Mouse (Mus musculus) right cerebral cortex, postnatal 4 days (tissue): ENCODE measurements around the gene Rcan3.

ENCODE experiments used
- DNase-seq: peaks from one replicate; pipeline ENCODE4 v3.0.0-alpha.2; 2022

The Rcan3 gene

DNA sequence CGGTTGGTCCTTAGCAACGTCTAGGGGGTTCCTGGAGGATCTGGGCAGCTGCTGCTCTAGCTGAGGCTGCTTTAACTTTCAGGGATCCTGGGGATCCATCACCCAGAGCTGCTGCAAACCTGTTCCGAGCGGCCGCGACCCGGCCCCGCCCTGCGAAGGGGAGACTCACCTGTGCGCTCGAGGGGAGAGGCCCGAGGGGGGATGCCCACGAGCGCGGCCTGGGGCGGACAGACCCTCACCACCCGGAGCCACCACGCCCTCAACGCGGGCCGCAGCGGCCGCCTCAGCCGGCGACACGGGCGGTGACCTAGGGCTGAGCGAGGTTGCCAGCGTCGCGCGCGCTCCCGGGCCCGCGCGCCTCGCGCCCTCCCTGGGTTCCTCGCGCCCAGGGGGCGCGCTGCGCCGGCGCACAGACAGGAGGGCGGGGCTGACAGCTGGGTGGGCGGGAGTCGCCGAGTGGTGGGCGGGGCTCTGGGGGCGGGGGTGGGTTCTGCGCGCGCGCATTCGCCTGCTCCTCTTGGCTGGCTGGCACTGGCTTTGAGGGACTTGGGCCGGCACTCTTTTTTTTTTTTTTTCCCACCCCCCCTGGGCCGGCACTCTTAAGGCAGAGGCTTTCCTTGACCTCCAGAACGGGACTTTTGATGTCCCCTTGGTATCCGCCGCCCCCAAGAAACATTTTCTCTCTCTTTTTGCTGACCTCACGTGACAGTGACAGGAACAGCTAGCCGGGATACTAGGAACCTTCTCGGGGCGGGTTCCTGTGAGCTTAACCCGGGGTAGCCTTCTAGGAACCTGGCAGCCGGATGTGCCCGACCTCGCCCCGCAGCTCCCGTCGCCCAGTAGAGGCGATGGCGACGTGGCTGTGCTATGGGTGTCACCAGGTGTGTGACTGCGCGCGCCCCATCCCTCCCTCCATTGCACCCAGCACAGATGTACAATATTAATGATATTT is at the start of gene Rcan3:
Rcan3 (minus strand) TSS at position 411 of the 952 bp plus-strand sequence.
- peak; percentile 83 for DNase-seq

DNA sequence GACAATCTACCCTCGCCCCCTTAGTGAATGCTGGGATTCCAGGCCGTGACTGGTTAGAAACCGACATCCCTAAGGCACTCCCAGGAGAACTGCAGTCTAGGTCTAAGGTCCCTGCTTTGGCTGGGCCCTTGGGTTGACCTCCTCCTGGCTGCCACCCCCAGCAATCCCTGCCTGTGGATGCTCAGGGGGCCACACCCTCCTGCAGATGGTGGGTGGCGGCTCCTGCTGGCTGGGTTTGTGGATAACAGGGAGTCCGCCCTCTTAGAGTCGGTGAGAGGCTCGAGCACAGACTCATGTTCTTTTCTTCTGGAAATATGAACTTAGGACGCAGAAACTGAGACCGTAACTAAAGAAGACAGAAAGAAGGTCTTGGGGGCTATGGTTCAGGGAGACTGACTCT is 46.7 kb upstream of the Rcan3 start:
- no peak for DNase-seq

DNA sequence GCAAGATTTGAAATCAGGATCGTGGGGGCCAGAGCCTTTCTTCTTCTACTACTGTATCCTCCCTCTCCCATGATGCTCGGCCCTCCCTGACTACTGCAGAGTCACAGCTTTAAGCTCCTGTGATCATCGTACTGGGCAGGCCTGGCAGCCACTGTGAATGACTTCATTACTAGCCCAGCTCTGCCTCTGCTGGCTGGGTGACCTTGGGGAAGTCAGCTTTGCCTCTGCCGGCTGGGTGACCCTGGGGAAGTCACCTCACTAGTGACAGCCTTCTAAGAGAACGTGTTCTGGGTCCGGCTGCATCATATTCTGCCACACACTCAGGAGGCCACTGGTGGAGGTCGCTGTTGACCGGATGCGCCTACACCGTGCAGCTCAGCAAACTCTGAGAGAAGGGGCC is 44.2 kb upstream of the Rcan3 start:
- DNase-seq, result no peak

DNA sequence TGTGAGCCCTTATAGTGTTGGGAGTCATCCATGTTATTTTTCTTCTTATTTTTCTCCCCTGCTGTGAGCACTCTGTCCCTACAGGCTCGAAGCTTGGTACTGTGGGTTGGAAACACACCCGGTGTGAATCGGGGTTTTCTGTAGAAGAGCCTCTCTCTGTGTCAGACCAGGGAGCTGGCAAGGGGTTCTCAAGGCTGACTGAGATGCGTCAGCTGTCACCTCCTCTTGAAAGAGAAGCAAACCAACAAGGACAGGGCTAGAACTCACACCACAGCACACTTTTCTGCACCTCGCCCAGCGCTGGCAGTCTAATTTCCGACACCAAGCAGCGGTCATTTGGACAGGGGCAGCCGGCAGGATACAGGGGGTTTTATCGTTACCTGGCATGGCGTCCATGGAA is 29.8 kb upstream of the Rcan3 start:
- no peak for DNase-seq

DNA sequence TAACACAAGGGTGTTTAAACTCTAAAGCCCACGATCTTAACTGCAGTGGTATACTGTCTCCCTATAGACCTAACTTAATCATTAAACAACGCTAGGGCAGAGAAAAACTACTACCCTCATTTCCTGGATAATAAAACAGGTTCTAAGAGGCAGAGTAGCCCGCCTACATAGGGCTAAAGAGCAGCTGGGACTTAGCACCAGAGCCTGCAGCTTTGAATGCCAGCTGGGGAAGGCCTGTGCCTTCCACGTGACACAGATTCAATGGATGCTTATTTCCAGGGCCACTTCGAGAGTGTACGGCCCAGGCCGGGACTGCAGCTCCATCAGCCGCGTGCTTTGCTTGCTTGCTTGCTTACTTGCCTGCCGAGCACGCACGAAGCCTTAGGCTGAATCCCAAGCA is 19.9 kb upstream of the Rcan3 start:
- DNase-seq, result no peak

DNA sequence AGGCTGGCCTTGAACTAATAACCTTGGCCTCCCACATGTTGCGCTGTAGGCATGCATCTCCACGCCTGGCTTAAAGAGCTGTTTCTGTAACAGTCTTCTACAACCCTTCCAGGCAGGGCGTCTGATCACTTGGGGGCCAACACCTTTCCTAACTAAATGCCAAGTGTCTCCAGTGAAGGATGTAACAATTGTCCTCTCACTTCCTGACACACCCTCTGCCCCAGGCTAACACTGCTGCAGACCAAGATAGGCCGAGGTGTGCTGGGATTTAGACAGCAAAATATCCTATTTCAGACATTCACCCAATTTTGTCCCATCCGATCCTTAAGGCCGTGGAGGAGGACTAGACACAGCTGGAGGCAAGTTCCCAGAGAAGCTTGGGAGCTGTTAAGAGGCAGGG is 19.5 kb upstream of the Rcan3 start:
- no peak for DNase-seq

DNA sequence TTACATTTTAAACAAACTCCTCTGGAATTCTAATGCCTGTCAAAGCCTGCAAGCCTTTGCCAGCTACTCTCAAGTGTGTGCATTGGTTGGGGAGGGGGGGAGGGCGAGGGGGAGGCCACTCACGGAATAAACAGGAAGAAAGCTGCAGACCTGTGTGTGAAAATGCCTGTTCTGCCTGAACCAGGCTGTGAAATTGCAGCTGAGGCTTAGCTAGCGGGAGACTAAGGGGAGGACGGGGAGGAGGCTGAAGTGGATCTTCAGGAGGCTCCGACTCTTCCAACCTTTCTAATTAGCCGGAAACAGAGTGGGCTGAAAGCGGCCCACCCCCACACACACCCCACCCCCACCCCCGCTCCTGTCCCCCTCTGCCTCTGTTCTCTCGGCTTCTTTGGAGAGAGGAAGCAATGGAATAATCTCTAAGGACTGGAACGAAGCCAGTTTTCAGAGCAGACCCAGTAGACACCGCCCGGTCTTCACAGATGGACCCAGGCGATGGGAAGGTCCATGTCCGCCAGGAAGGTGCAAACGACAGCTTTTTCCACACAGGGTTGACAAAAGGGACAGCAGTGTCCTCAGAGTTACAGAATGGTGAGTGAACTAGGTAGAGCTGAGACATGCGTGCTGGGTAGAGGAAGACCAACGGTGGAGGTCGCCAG is 17.8 kb upstream of the Rcan3 start:
- no peak for DNase-seq

DNA sequence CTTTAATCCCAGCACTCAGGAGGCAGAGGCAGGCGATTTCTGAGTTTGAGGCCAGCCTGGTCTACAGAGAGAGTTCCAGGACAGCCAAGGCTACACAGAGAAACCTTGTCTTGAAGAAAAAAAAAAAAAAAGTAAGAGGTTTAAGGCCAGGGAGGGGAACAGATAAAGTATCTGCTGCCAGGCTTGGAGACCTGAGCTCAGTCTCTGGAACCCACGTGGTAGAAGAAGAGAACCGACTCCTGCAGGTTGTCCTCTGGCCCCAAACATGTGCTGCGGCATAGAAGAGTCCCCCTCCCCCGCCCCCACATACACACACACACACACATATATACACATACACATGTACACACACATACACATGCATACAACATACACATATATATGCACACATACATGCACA is 8.8 kb upstream of the Rcan3 start:
- DNase-seq, result no peak

DNA sequence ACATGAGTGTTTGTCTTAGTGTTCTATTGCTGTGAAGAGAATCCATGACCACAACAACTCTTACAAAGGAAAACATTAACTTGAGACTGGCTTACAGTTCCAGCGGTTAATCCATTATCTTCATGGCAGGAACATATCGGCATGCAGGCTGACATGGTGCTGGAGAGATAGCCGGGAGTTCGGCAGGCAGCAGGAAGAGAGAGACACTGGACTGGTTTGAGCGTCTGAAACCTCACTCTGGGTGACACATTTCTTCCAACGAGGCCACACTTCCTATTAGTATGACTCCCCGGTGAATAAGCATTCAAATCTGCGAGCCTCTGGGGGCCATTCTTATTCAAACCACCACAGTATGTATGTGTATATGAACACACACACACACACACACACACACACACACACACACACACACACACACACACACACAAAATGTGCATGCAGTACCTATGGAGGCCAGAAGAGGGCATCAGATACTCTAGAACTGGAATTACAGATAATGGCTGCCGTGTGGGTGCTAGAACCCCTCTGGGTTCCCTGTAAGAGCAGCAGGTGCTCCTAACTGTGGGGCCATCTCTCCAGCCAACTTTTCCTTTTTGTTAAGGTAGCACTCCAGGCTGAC is 6.4 kb upstream of the Rcan3 start:
- DNase-seq, result no peak

DNA sequence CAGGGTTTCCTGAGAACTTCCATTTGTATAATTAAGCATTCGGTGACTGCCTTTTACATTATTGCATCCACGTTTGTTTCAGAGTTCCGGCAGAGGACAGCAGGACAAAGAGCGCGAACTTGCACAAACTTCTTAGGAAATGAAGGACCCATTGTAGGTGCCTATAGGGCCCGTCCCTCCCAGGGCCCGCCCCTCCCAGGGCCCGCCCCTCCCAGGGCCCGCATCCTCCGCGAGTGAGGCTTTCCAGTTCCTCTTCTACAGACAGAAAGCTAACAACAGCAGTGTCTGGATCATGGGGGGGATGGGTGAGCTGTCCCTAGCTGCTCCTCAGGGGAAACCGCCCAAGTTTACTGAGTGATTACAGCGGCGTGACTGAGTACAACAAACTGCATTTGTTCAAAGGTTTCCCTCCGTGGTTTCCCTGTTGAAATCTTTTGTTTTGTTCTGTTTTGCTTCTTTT is 5.6 kb upstream of the Rcan3 start:
- no peak for DNase-seq

DNA sequence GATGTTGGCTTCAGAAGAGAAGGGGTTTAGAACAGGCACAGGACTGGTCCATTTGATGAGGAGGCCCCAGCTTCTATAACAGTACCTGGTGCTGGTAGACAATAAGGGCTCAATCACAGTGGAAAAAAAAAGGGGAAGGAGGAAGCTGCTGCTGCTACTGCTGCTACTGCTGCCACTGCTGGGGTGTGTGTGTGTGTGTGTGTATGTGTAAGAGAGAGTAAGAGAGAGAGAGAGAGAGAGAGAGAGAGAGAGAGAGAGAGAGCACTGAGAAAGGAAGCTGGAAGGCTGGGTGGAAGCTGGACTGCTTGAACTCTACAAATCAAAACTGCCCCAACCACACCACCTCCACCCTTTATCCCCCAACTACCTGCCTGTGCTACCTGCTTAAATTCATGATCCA is 4.3 kb upstream of the Rcan3 start:
- DNase-seq, result no peak

DNA sequence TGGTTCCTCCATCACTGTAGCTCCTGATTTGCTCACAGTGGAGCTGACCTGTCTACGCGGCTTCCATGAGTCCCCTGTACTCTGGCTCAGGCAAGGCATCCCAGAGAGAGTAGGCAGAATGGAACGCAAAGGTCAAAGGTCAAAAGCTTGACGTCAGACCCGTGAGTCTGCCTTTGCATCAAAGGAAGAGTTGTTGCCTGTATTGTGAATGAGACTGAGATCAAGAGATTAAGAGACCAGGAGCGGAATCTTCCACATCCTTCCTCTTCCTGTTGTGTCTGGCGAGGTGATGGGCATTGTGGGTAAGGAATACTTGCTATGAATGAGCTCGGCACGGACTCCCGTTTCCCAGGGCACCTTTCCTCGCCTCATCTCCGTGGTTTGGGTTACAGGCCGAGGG is 2.6 kb upstream of the Rcan3 start:
- no peak for DNase-seq

DNA sequence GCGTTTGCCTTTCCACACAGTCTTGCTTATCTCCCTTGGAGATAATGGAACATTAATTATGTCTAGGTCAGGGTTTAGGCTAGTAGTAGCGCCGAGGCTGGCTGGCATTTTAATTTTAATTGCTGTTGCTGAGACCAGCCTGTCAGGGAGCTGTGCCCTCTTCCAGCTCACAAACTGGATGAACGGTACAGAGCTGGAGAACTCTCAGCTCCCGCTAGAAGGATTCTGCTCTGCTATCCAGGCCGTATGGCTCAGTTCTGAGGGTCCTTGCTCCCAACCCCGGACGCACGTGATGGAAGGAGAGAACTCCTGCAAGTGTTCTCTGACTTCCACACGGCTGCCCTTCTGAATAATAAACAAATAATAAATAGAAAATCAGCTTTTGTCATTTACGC is 739 bp upstream of the Rcan3 start:
- no peak for DNase-seq

DNA sequence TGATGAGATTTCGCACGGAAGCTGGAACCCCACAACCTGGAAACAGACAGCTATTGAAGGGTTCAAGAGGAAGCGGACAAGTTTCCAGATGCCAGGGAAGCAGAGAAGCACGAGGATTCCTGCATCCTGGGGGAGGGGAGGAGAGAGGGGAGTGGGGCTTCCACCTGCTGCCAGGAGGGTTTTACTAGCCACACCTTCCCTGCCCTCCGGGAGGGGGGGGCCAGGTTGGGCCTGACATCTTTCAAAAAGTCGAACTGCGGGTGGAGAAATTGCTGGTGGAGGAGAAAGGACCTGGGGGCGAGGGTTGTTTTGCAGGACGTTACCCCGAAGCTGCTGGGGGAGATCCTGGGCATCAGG is 589 bp downstream of the Rcan3 start:
- no peak for DNase-seq

DNA sequence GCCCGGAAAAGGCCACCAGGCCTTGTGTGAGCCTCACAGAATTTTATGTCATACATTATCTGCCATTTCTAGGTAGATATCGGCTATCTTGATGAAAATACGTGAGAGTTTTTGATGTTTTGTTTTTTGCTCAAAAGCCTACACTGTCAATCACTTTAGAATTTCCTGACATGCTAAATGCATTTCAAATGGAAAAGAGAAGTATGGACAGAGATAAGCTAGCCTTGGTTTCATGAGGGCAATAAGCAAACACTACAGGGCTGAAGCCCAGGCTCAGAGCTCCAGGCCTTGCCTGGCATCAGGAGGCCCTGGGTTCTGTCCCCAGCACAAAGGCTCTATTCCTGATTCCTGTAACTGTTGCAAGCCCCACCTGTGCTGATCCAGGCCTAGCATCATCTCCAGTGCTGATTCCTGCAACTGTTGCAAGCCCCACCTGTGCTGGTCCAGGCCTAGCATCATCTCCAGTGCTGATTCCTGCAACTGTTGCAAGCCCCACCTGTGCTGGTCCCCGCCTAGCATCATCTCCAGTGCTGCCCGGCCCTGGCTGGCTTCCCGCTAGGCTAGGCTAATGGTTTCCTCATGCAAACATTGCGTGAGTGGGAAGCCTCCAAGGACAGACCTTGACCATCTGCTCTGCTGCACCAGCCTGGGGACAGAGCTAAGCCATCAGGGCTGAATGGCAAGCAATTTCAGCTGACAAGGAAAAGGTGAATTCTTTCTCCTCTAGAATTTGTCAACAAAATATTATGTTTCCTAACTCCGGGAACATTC is 3.5 kb downstream of the Rcan3 start:
- DNase-seq, result no peak

DNA sequence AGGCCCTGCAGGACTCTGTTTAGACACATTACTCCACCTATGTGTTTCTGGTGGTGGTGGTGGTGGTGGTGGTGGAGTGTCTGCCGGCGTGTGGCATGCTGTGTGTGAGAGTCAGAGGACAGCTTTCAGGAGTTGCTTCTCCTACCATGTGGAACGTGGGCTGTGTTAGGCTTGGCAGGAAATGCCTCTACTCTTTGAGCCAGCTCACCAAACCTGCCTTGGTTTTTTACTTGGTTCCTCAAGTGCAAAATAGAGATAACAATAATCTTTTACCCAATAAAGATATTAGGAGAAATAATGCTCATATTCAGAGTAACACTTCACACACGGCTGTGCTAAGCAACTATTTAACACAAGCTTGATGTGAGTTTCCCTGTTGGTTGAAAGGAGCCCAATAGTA is 4.3 kb downstream of the Rcan3 start:
- no peak for DNase-seq

DNA sequence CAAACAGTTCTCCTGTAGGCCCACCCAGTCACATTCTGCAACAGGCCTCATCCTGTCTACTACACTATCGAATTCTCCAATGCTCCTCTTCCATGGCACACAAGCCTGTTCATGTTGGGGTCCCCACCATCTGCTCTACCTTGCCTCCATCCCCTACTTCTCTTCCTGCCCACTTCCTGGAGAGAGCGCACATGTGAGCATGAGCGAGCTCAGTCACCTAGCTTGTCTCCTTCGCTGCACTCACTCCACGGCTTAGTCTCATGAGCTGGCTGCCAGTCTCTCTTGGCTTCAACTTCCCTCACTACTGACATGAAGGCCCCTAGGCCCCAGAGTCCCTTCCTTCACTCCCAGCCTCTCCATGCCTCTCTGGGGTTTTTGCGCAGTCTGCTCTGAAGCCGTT is 7.1 kb downstream of the Rcan3 start:
- DNase-seq, result no peak

DNA sequence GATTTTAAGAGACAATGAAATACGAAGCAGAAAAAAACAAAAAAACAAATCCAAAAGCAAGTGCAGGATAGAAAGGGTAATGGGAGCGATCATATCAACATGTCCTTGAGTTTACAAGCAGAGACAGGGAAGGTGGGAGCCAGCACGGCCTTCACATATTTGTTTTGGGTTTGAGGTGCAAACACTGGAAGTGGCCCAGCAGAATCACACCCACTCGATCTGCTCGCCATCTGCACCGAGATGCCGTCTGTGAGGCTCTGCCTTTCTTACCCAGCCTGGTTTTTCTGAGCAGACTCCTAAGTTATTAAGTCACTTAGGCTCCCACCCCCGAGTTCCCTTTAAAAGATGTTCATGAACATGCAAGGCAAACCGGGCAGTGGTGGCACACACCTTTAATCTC is 8.0 kb downstream of the Rcan3 start:
- DNase-seq, result peak; percentile 67

DNA sequence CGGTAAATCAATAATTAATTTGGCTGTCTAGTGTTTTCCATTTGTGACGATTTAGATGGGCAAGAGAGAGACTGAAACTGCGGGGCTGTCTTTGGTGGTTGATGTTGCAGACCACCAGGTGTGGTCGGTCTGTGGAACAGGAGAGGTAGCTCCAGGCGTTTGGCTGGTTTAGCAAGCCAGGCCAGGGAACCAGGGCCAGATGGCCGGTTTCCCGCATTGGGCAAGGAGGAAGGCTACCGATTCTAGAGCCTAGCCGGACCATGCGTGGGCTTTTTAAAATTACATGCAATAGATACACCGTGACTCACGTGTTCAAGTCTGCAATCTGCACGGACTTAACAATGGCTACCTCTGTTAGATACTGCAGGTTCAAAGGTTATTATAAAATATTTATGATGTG is 12.7 kb downstream of the Rcan3 start:
- no peak for DNase-seq

DNA sequence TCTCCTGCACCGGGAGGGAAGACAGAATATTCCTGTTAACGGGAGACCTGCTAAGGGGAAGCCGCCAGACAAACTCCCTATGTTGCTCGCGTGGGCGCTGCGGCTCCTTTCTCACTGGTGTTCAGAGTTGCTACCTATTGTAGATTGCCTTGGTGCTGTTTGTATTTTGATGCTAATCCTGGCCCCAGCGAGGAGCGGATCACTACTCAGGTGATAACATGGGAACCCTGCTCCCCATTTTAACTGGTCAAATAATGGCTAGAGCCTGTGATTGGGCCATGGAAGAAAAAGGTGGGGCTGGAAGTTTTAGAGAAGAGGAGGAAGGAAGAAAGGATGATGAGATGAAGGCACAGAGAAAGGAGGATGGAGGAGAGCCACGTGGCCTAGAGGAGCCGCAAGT is 13.2 kb downstream of the Rcan3 start:
- DNase-seq, result no peak

DNA sequence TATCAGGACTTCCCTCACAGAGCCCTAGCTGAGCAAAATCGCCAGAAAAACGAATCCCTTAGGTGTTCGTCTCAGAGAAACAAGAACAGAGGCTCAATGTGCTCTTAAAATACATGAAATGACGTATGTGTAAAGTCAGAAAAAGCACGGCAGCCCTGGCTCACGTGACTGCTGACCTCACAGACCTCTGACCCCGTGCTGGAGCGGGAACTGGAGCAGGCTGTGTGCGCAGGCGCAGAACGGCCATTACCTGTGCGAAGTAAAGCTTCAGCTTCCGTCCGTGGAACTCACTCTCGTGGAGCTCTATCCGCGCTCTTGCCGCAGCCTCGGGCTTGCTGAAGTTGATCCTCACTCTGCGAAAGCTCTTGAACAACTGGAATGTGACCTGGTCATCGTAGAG is 13.7 kb downstream of the Rcan3 start:
- DNase-seq, result no peak

DNA sequence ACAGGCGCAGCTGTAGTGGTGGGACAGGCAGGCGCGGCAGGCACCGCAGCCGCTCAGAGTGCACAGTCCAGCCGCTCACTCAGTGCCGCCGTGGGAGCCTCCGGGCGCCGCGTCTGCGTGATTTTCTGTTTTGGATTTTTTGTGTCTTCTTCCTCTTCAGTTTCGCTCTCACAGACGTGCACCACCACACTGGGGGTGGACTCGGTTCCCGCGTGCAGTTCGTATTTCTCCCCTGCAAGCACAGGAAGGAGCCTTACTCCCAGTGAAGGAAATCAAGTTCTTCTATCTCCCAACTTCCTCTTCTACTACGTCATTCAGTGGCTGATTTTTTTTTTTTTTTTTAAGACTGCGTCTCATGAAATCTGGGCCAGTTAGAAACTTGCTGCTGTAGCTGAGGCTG is 17.3 kb downstream of the Rcan3 start:
- DNase-seq, result no peak

DNA sequence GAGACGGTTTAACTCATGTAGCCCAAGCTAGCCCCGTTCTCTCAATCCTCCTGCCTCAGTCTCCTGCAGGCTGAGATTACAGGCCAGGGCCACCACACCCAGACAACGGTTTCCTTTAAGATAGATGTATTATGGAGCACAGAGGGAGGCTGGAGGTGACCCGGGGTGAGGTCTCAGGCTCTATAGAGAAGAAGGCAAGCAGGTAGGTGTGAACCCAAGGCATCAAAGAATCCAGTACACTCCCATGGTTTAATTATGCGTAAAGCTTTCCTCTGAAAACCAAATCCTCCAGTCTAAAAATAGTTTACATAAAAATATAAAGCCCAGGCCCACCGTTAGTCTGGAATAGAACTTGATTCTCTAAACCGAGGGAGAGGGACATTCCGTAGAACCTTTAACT is 20.2 kb downstream of the Rcan3 start:
- DNase-seq, result no peak
